Comparison of ENCODE assay signal across 21 mouse cellular contexts in the genomic region with DNA sequence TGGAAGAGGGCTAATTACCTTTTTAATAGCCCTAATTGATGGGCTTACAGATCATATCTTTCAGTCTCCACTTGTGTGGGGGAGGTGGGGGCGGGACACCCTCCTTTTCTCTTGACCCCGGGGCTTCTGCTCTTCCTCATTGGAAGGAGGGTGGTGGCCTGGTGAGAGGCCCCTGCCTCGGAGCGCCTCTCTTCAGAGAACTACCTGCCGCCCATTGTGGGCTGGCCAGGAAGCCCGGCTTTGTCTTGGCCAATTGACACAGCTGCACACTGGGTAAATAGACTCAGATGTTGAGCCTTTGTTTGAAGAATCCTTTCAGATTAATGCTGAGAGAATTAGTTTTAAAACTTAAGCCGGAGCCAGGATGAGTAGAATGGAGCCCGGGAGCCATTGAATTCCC.
DNase-seq lines count a peak whose midpoint lies in the region; ATAC-seq and TF ChIP-seq lines count a peak whose summit lies in the region.
"Had no signal": no experiment of that assay in that cellular context is flagged by ENCODE, and none has a peak within 500 bp of the region (broad histone marks: within the 10 kb centered on the region; RNA-seq: fewer than 3 reads in every experiment).

No protein-coding gene starts in this region.

- no peak overlapping the region for H3K4me3 ChIP-seq in hindbrain, embryonic 10.5 days
- no peak overlapping the region for H3K4me3 ChIP-seq in hindbrain, embryonic 14.5 days (replicated peaks; ENCODE audit: low read length)
- no peak overlapping the region for H3K4me3 ChIP-seq in midbrain, embryonic 12.5 days
- no peak overlapping the region for H3K4me3 ChIP-seq in midbrain, embryonic 16.5 days (ENCODE audit: low read depth, low read length)
- no peak overlapping the region for H3K4me3 ChIP-seq in embryonic facial prominence, embryonic 11.5 days (ENCODE audit: low read depth, low read length)
- H3K4me3 ChIP-seq: embryonic facial prominence, embryonic 15.5 days had no signal

- H3K4me1 ChIP-seq in hindbrain, embryonic 10.5 days (replicated peaks), result peaks cover 32% of the 10 kb centered on the region
- H3K4me1 ChIP-seq in hindbrain, embryonic 14.5 days (replicated peaks; ENCODE audit: control insufficient read depth, insufficient read depth, low read length), result no peaks in the 10 kb centered on the region; the same call in 1 of the 2 replicates
- peaks cover 21% of the 10 kb centered on the region for H3K4me1 ChIP-seq in midbrain, embryonic 12.5 days
- H3K4me1 ChIP-seq in midbrain, embryonic 16.5 days (ENCODE audit: control insufficient read depth, insufficient read depth, low read length), result peaks cover 5% of the 10 kb centered on the region; the same call in 1 of the 2 replicates
- no peaks in the 10 kb centered on the region for H3K4me1 ChIP-seq in embryonic facial prominence, embryonic 11.5 days (ENCODE audit: control insufficient read depth, insufficient read depth, low read length)

- H3K9ac ChIP-seq in hindbrain, embryonic 14.5 days, result no peak overlapping the region
- no peak overlapping the region for H3K9ac ChIP-seq in midbrain, embryonic 12.5 days (replicated peaks)
- no peak overlapping the region for H3K9ac ChIP-seq in midbrain, embryonic 16.5 days (ENCODE audit: low read depth, low read length)
- no peak overlapping the region for H3K9ac ChIP-seq in embryonic facial prominence, embryonic 11.5 days (replicated peaks; ENCODE audit: low read length)
- H3K9ac ChIP-seq: embryonic facial prominence, embryonic 15.5 days had no signal

- no peak for ATAC-seq in hindbrain, embryonic 14.5 days (ENCODE audit: low FRiP score)
- peak; percentile 56; the same call in 1 of the 2 replicates for ATAC-seq in midbrain, embryonic 12.5 days (ENCODE audit: low FRiP score, low read depth)
- no peak for ATAC-seq in midbrain, embryonic 16.5 days
- 0 out of 2 replicates have a peak, but pooled peaks have one; percentile 35 for ATAC-seq in embryonic facial prominence, embryonic 11.5 days (replicated peaks; ENCODE audit: insufficient number of reproducible peaks, low FRiP score, low TSS enrichment, low read depth)
- ATAC-seq in monocyte, adult 5-6 weeks (replicated peaks; ENCODE audit: insufficient number of reproducible peaks, low FRiP score, low TSS enrichment, poor library complexity, severe bottlenecking), result no peak
- ATAC-seq: hindbrain, postnatal 0 days; lung, postnatal 0 days had no signal

- no peak for DNase-seq in hindbrain, embryonic 10.5 days (ENCODE audit: low spot score)
- DNase-seq in hindbrain, embryonic 14.5 days (ENCODE audit: low spot score), result no peak
- DNase-seq in brain, embryonic 14.5 days (ENCODE audit: low read depth), result peak; percentile 42
- DNase-seq in embryonic facial prominence, embryonic 11.5 days (ENCODE audit: low spot score), result peak; percentile 28
- no peak for DNase-seq in heart, adult 9 months (ENCODE audit: low spot score in 2 of 2)
- DNase-seq: adrenal gland, postnatal 14 days; B cell, adult 2 months; cerebellum, adult 9-10 months; gastrocnemius, postnatal 10 days; kidney, adult 2 months; right cerebral cortex, postnatal 14 days; thymus, postnatal 14 days had no signal

- H3K36me3 ChIP-seq in hindbrain, embryonic 10.5 days, result no peaks in the 10 kb centered on the region
- no peaks in the 10 kb centered on the region for H3K36me3 ChIP-seq in hindbrain, embryonic 14.5 days (replicated peaks; ENCODE audit: control insufficient read depth, insufficient read depth)
- no peaks in the 10 kb centered on the region for H3K36me3 ChIP-seq in midbrain, embryonic 12.5 days
- H3K36me3 ChIP-seq in midbrain, embryonic 16.5 days (ENCODE audit: control insufficient read depth, insufficient read depth, low read length), result no peaks in the 10 kb centered on the region
- H3K36me3 ChIP-seq in embryonic facial prominence, embryonic 11.5 days (replicated peaks; ENCODE audit: control insufficient read depth, insufficient read depth, low read depth, low read length), result no peaks in the 10 kb centered on the region
- H3K36me3 ChIP-seq: embryonic facial prominence, embryonic 15.5 days; G1E had no signal

- H3K9me3 ChIP-seq in hindbrain, embryonic 10.5 days, result no peaks in the 10 kb centered on the region
- H3K9me3 ChIP-seq in hindbrain, embryonic 14.5 days (ENCODE audit: control insufficient read depth, low read length), result no peaks in the 10 kb centered on the region
- H3K9me3 ChIP-seq in midbrain, embryonic 12.5 days, result no peaks in the 10 kb centered on the region
- no peaks in the 10 kb centered on the region for H3K9me3 ChIP-seq in midbrain, embryonic 16.5 days (replicated peaks; ENCODE audit: control insufficient read depth, low read length, poor library complexity, severe bottlenecking)
- H3K9me3 ChIP-seq in embryonic facial prominence, embryonic 11.5 days (replicated peaks; ENCODE audit: control insufficient read depth, low read length), result no peaks in the 10 kb centered on the region
- H3K9me3 ChIP-seq: embryonic facial prominence, embryonic 15.5 days; G1E had no signal

- peak overlapping the region; percentile 14; the same call in 1 of the 2 replicates for H3K27ac ChIP-seq in hindbrain, embryonic 10.5 days
- H3K27ac ChIP-seq in hindbrain, embryonic 14.5 days, result no peak overlapping the region
- H3K27ac ChIP-seq in midbrain, embryonic 12.5 days (replicated peaks), result no peak overlapping the region
- no peak overlapping the region for H3K27ac ChIP-seq in midbrain, embryonic 16.5 days (ENCODE audit: low read length)
- H3K27ac ChIP-seq in embryonic facial prominence, embryonic 11.5 days (replicated peaks; ENCODE audit: low read depth, low read length), result no peak overlapping the region
- H3K27ac ChIP-seq: embryonic facial prominence, embryonic 15.5 days; hindbrain, postnatal 0 days; kidney, postnatal 0 days had no signal

- H3K4me2 ChIP-seq in hindbrain, embryonic 14.5 days (replicated peaks), result no peak overlapping the region
- no peak overlapping the region for H3K4me2 ChIP-seq in midbrain, embryonic 12.5 days (replicated peaks)
- H3K4me2 ChIP-seq in midbrain, embryonic 16.5 days (ENCODE audit: low read length), result no peak overlapping the region
- no peak overlapping the region for H3K4me2 ChIP-seq in embryonic facial prominence, embryonic 11.5 days (ENCODE audit: low read depth, low read length)
- H3K4me2 ChIP-seq: embryonic facial prominence, embryonic 15.5 days; heart, embryonic 11.5 days had no signal

- H3K27me3 ChIP-seq in hindbrain, embryonic 10.5 days (ENCODE audit: insufficient read depth, poor library complexity, severe bottlenecking), result peaks cover 75% of the 10 kb centered on the region
- peaks cover 20% of the 10 kb centered on the region; the same call in 1 of the 2 replicates for H3K27me3 ChIP-seq in hindbrain, embryonic 14.5 days (ENCODE audit: control insufficient read depth, insufficient read depth, low read length)
- peaks cover 25% of the 10 kb centered on the region for H3K27me3 ChIP-seq in midbrain, embryonic 12.5 days
- no peaks in the 10 kb centered on the region for H3K27me3 ChIP-seq in midbrain, embryonic 16.5 days (ENCODE audit: control insufficient read depth, insufficient read depth, low read depth, low read length)
- no peaks in the 10 kb centered on the region for H3K27me3 ChIP-seq in embryonic facial prominence, embryonic 11.5 days (ENCODE audit: control insufficient read depth, insufficient read depth, low read length)
- H3K27me3 ChIP-seq: embryonic facial prominence, embryonic 15.5 days had no signal

- no peak for TF ChIP-seq CTCF in brain, embryonic 14.5 days (IDR thresholded peaks at IDR 0.05; ENCODE audit: borderline replicate concordance, extremely low read depth, insufficient read depth, insufficient read length)

- no peak for TF ChIP-seq POLR2A in brain, embryonic 14.5 days (IDR thresholded peaks at IDR 0.05; ENCODE audit: borderline replicate concordance, extremely low read depth, insufficient read depth, insufficient read length, poor library complexity, severe bottlenecking)

- WGBS in hindbrain, embryonic 10.5 days, result 9% methylated on average over 8 of the region's 8 CpGs
- 11% methylated on average over 8 of the region's 8 CpGs for WGBS in hindbrain, embryonic 14.5 days
- WGBS in midbrain, embryonic 12.5 days, result 8% methylated on average over 8 of the region's 8 CpGs
- 8% methylated on average over 8 of the region's 8 CpGs for WGBS in midbrain, embryonic 16.5 days
- WGBS in embryonic facial prominence, embryonic 11.5 days, result 14% methylated on average over 8 of the region's 8 CpGs

Comparison
In these comparisons a context has a peak if more than half of its experiments do, and no peak if none do; other contexts are left out.
1. ATAC-seq: peak in midbrain, embryonic 12.5 days (single experiment) and embryonic facial prominence, embryonic 11.5 days (single experiment); none in hindbrain, embryonic 14.5 days (single experiment), midbrain, embryonic 16.5 days (single experiment) and monocyte, adult 5-6 weeks (single experiment).
2. DNase-seq: peak in brain, embryonic 14.5 days (single experiment) and embryonic facial prominence, embryonic 11.5 days (single experiment); none in hindbrain, embryonic 10.5 days (single experiment), hindbrain, embryonic 14.5 days (single experiment) and heart, adult 9 months (0 of 2).